Mouse (Mus musculus) heart, embryonic 12.5 days (tissue): ENCODE results near the gene Acaca. TPM values are rescaled to one million over a fixed set of nuclear protein-coding genes. Genes with fewer than 3 reads are reported as not detected.

Experiments
- ATAC-seq: fragments of 200-750 bp; cut with Nextera tagmentation; 2 replicates; pipeline ENCODE4 v1.8.0; 2017; ENCODE audit warnings: moderate TSS enrichment, moderate library complexity; ENCODE audit not compliant: insufficient number of reproducible peaks, low FRiP score
- H3K27ac ChIP-seq: fragments of 300-500 bp; sonication (generic); 2 replicates; pipeline ENCODE4 v1.5.1; 2016; ENCODE audit warnings: mild to moderate bottlenecking, moderate library complexity; ENCODE audit not compliant: poor library complexity, severe bottlenecking
- H3K27me3 ChIP-seq: fragments of 300-500 bp; sonication (generic); replicated peaks from 2 replicates; pipeline ENCODE4 v1.6.1; 2016; ENCODE audit warnings: mild to moderate bottlenecking, moderate library complexity
- H3K36me3 ChIP-seq: fragments of 300-500 bp; sonication (generic); 2 replicates; pipeline ENCODE4 v1.6.1; 2016; ENCODE audit warnings: mild to moderate bottlenecking, moderate library complexity
- H3K4me1 ChIP-seq: fragments of 300-500 bp; sonication (generic); replicated peaks from 2 replicates; pipeline ENCODE4 v1.6.1; 2016; ENCODE audit warnings: mild to moderate bottlenecking
- H3K4me2 ChIP-seq: fragments of 300-500 bp; sonication (generic); 2 replicates; pipeline ENCODE4 v1.6.1; 2016; ENCODE audit warnings: mild to moderate bottlenecking, moderate library complexity
- H3K4me3 ChIP-seq: fragments of 300-500 bp; sonication (generic); 2 replicates; pipeline ENCODE4 v1.5.1; 2016; ENCODE audit warnings: mild to moderate bottlenecking
- H3K9ac ChIP-seq: fragments of 300-500 bp; sonication (generic); 2 replicates; pipeline ENCODE4 v1.6.1; 2016; ENCODE audit warnings: mild to moderate bottlenecking, moderate library complexity
- H3K9me3 ChIP-seq: fragments of 300-500 bp; sonication (generic); replicated peaks from 2 replicates; pipeline ENCODE4 v1.6.1; 2016; ENCODE audit warnings: mild to moderate bottlenecking, moderate library complexity
- WGBS: fragments of 180-500 bp; shearing (Covaris S2); methylation state at CpG from one replicate; pipeline ENCODE4 v1.1.7; 2016; 5-methylcytosine and 5-hydroxymethylcytosine counted together
- polyA plus RNA-seq: library from polyadenylated mRNA; unstranded; fragments of >200 nt; fragmentation: Nextera tagmentation; extraction: Ambion mirVana; gene quantifications from 2 replicates; pipeline ENCODE4 v1.2.1, GENCODE M21; 2016

Gene Acaca
- polyA plus RNA-seq, 1 experiment from 2014 or later = 15.4 TPM

DNA sequence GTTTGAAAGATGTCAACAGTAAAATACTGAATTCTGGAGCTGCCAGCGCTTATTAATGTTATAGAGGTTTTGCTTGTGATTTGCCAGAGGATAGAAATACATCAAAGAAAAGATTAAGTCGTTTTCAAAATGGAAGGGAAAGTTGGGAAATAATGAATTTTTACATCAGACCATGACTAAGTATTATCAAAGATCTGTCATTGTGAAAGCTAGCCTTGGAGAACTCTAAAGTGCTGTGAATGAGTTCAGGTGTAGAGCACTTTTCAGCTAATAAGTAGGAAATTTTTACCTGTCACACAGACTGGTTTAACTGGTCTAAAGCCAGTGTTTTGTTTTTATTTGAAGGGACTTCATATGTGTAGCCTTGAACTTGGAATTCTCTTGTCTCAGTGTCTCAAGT lies 51.8 kb downstream of the Acaca start:
- Histone ChIP-seq H3K4me1 (peaks cover 14% of the 10 kb centered on the region), H3K4me3 (no peak overlapping the region), H3K27me3 (no peaks in the 10 kb centered on the region), H3K9me3 (no peaks in the 10 kb centered on the region), H3K36me3 (no peaks in the 10 kb centered on the region), H3K4me2 (no peak overlapping the region), H3K9ac (no peak overlapping the region), H3K27ac (no peak overlapping the region)
- ATAC-seq = no peak
- 72% methylated on average over 2 of the region's 2 CpGs for WGBS

DNA sequence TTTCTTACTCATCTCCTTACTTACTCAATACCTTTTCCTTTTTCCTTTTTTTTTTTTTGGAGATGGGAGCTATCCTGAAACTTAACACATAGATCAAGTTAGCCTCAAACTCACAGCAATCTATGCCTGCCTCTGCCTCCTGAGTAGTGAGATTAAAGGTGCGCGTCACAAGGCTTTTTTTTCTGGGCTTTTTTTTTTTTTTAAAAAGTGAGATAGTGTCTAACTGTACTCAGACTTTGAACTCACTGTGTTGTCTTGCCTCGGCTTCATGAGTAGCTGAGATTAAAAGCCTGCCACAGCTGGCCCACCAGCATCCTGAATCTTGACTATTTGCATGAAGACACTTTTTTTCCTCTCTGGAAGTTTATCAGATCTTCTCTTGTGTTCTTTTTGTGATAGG lies 59.1 kb downstream of the Acaca start:
- Histone ChIP-seq H3K27ac (no peak overlapping the region), H3K9me3 (no peaks in the 10 kb centered on the region), H3K27me3 (no peaks in the 10 kb centered on the region), H3K9ac (no peak overlapping the region), H3K36me3 (no peaks in the 10 kb centered on the region), H3K4me1 (0 out of 2 replicates have a peak, but pooled peaks cover 3% of the 10 kb centered on the region), H3K4me2 (no peak overlapping the region), H3K4me3 (no peak overlapping the region)
- WGBS = 61% methylated on average over 3 of the region's 3 CpGs
- no peak for ATAC-seq

DNA sequence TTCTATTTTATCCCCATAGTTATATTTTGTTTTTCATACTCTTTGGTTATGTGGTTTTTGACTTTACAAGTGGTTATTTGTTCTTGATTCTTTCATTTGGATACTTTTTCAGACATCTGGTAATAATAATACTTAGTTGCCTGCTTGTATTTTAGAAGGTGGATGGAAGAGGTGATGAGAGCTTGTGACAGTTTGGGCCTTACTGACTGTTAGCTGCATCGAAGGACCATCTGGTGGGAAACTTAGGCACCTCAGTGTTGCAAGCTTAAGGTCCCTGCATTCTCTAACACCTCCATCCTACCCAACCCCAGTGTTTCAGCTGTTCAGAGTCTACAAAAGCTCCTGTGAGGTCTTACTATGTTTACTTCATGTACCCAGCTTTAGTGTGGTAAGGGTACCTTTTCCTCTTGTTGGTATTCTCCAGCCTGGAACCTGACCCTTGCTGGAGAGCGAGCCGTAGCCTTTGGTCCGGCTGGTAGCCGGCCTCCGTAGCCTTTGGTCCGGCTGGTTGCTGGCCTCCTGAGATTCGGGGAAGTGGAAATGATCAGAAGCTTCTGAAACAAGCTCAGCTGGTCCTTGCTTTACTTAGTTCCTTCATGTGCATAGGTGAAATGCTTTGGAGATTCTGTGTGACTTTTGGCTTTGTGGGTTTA lies 61.2 kb downstream of the Acaca start:
- WGBS = 89% methylated on average over 8 of the region's 8 CpGs
- Histone ChIP-seq H3K4me3 (no peak overlapping the region), H3K9me3 (no peaks in the 10 kb centered on the region), H3K4me2 (no peak overlapping the region), H3K27ac (no peak overlapping the region), H3K27me3 (no peaks in the 10 kb centered on the region), H3K4me1 (0 out of 2 replicates have a peak, but pooled peaks cover 3% of the 10 kb centered on the region), H3K9ac (no peak overlapping the region), H3K36me3 (peaks cover 5% of the 10 kb centered on the region; the same call in 1 of the 2 replicates)
- no peak for ATAC-seq

DNA sequence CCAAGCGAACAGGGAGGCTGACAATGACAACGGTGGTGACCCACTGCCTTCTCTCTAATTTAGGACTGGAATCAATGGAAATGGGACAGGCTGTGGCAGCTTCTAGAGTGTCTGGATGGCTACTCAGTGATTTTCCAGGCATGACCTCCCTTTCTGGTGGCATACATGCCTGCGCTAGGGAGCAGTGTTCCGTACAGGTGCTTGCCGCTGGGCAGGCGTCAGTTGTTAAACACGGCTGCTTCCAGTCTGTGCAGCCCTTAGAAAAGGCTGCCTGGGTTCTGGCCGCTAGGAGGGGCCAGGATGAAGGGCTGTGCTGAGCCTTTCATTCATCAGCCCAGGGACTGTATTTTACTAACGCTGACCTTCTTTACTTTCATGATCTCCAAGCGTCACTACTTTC lies 63.8 kb downstream of the Acaca start:
- Histone ChIP-seq H3K36me3 (peaks cover 11% of the 10 kb centered on the region; the same call in 1 of the 2 replicates), H3K9ac (no peak overlapping the region), H3K9me3 (no peaks in the 10 kb centered on the region), H3K4me1 (0 out of 2 replicates have a peak, but pooled peaks cover 3% of the 10 kb centered on the region), H3K4me2 (no peak overlapping the region), H3K27ac (no peak overlapping the region), H3K4me3 (no peak overlapping the region), H3K27me3 (no peaks in the 10 kb centered on the region)
- no peak for ATAC-seq
- 76% methylated on average over 10 of the region's 10 CpGs for WGBS

DNA sequence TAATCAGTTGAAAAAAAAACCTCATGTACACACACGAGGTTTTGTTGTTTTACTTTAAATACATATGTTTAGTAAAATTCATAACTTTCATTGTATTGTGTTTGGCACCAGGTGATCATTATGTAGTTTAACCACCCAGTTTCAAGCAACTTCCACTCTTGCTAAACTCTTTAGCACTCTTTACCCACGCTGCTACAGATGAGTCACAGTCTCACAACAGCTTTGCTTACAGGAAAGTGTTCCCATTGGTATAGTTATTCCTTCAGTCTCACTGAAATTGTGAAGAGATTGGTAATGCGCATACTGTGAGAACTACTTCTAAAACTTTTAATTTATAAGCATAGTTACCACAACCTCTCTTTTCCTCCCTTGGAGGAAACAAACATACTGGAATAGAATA lies 65.3 kb downstream of the Acaca start:
- 89% methylated on average over 3 of the region's 3 CpGs for WGBS
- Histone ChIP-seq H3K4me1 (0 out of 2 replicates have a peak, but pooled peaks cover 3% of the 10 kb centered on the region), H3K27me3 (no peaks in the 10 kb centered on the region), H3K27ac (no peak overlapping the region), H3K9me3 (no peaks in the 10 kb centered on the region), H3K4me3 (no peak overlapping the region), H3K36me3 (peaks cover 11% of the 10 kb centered on the region; the same call in 1 of the 2 replicates), H3K4me2 (no peak overlapping the region), H3K9ac (no peak overlapping the region)
- no peak for ATAC-seq

DNA sequence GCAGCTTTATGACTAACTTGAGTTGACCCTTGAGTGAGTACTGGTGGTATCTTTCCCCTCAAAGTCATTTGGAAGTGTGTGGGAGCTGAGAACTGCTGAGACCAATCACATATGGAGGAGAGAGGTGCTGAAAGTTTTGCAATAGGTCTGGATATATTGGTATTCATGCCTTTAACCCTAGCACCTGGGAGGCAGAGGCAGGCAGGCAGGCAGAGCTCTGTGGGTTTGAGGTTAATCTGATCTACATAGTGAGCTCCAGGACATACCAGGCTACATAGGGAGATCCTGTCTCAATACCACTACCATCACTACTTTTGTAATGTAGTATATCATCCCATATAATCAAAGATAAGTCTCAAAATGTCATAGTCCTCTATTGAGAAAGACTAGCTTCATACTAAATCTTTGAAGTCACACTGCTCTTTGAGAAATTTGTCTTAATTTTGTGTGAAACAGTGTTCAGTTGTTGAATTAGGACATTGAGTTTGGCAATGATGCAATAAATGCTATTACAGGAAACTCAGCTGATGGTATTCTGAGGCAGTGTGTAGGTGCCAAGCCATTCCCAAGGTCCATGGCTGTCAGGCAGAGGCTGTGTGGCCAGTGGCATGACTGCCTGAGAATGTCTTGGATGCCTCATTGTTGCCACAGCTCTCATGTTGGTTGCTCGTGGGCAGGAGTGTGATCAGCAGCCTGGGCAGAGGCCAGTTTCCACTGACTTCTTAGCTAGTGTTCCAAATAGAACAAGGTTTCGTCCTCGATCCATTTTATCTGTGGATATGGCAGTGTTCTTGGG lies 68.3 kb downstream of the Acaca start:
- WGBS = 86% methylated on average over 3 of the region's 3 CpGs
- Histone ChIP-seq H3K9me3 (no peaks in the 10 kb centered on the region), H3K4me2 (no peak overlapping the region), H3K4me3 (no peak overlapping the region), H3K36me3 (peaks cover 11% of the 10 kb centered on the region; the same call in 1 of the 2 replicates), H3K27me3 (no peaks in the 10 kb centered on the region), H3K9ac (no peak overlapping the region), H3K4me1 (0 out of 2 replicates have a peak, but pooled peaks cover 3% of the 10 kb centered on the region), H3K27ac (no peak overlapping the region)
- no peak for ATAC-seq

DNA sequence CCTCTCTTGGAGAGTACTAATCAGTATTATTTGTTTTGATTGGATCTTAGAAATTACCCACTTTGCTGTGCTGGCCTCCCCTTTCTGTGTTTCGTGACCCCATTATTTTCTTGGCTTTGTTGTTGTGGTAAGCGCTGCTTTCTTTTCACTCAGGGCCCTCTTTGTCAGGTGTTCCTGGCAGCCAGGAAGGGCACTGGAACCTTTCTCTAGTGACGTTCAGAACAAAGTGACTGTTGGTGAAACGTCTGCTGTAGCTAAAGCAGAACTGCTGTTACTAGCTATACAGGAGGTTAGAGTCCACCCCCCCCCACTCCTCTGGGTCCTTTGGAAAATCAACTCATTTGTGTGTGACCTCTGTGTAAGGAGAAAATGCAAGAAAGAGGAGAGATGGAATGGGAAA lies 76.3 kb downstream of the Acaca start:
- Histone ChIP-seq H3K9me3 (no peaks in the 10 kb centered on the region), H3K36me3 (no peaks in the 10 kb centered on the region), H3K27ac (no peak overlapping the region), H3K9ac (no peak overlapping the region), H3K4me3 (no peak overlapping the region), H3K4me2 (no peak overlapping the region), H3K4me1 (no peaks in the 10 kb centered on the region), H3K27me3 (no peaks in the 10 kb centered on the region)
- no peak for ATAC-seq
- WGBS = 62% methylated on average over 4 of the region's 4 CpGs

DNA sequence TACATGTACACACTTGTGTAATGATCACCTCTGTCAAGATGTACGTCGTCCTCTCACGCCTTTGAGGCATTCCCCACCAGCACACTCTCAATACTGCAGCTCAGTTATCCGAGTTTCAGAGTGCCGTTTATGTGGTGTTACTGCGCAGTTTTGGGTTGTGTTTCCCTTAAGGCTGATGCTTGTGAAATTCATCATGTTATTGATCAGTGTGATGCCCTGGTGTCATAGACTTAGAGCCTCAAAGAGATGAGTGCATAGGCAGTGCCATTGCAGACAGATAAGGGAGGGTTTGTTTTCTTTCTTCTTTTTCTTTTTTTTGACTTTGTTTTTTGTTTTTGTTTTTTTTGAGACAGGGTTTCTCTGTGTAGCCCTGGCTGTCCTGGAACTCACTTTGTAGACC lies 81.4 kb downstream of the Acaca start:
- H3K4me1 ChIP-seq = no peaks in the 10 kb centered on the region
- H3K4me3 ChIP-seq = no peak overlapping the region
- H3K9ac ChIP-seq = no peak overlapping the region
- WGBS = 90% methylated on average over 6 of the region's 6 CpGs
- H3K4me2 ChIP-seq = no peak overlapping the region
- no peaks in the 10 kb centered on the region for H3K36me3 ChIP-seq
- H3K27me3 ChIP-seq = no peaks in the 10 kb centered on the region
- H3K9me3 ChIP-seq = no peaks in the 10 kb centered on the region
- H3K27ac ChIP-seq = no peak overlapping the region
- no peak for ATAC-seq

DNA sequence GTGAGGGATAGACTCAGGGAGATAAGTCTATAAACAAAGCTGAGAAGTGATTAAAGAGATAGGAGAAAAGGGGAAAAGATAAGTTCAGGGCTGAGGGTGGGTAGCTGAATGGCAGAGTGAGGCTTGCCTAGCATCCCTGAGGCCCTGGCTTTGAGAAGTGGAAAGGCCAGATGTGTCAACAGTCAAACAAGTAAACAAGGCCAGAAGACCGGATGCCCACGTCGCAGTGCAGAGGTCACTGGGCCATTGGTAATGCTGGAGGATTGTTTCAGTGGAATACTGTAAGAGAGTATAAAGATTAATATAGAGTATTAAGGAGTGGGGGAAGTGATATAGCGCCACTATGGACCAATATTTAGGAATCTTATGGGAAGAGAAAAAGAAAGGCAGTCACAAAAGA lies 89.5 kb downstream of the Acaca start:
- no peak for ATAC-seq

DNA sequence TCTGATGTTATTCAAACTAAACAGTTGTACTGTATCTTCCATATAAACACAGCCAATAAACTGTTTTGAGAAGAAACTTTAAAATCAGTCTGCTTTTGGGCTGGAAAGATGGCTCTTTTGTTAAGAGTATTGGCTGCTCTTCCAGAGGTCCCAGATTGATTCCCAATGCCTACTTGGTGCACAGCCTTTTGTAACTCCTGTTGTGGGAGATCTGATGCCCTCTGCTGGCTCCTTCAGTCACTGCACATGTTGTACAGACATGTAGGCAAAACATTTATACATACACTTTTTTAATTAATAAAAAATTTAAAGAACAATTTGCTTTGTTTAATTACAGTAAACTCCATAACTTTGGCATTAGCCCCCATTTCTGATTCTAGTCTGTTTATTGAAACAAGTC lies 114.1 kb downstream of the Acaca start:
- H3K27ac ChIP-seq = no peak overlapping the region
- no peaks in the 10 kb centered on the region for H3K27me3 ChIP-seq
- peaks cover 10% of the 10 kb centered on the region; the same call in 1 of the 2 replicates for H3K36me3 ChIP-seq
- H3K4me1 ChIP-seq = no peaks in the 10 kb centered on the region
- H3K4me2 ChIP-seq = no peak overlapping the region
- H3K9me3 ChIP-seq = no peaks in the 10 kb centered on the region
- no peak for ATAC-seq
- H3K9ac ChIP-seq = no peak overlapping the region
- H3K4me3 ChIP-seq = no peak overlapping the region

More for the DNA sequence above, 89.5 kb downstream of the Acaca start:
- Histone ChIP-seq H3K9ac (no peak overlapping the region), H3K27me3 (no peaks in the 10 kb centered on the region), H3K4me1 (no peaks in the 10 kb centered on the region), H3K36me3 (0 out of 2 replicates have a peak, but pooled peaks cover 2% of the 10 kb centered on the region), H3K27ac (no peak overlapping the region), H3K4me3 (no peak overlapping the region), H3K4me2 (no peak overlapping the region), H3K9me3 (no peaks in the 10 kb centered on the region)
- WGBS = 78% methylated on average over 4 of the region's 4 CpGs

DNA sequence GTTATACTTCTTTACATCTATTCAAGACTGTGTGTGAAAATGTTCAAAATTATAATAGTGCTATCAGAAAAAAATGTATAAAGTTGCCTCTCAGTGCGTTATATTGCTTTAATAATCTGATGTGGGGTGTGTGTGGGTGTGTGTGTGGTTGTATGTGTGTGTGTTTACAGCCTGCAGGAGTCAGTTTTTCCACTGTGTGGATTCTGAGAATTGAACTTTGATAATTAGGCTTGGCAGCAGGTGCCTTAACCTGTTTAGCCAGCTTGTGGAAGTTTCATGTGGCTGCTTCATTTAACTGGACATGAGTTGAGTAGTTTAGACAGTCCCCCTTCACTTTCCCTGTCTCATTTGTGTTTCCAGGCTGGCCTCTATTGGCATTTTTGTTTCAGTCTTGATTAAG lies 117.9 kb downstream of the Acaca start:
- no peak overlapping the region for H3K4me3 ChIP-seq
- ATAC-seq = no peak
- WGBS = 80% methylated on average over 1 of the region's 1 CpGs
- no peaks in the 10 kb centered on the region for H3K27me3 ChIP-seq
- H3K9me3 ChIP-seq = no peaks in the 10 kb centered on the region
- H3K4me2 ChIP-seq = no peak overlapping the region
- no peak overlapping the region for H3K27ac ChIP-seq
- no peak overlapping the region for H3K9ac ChIP-seq
- H3K36me3 ChIP-seq = peaks cover 28% of the 10 kb centered on the region
- no peaks in the 10 kb centered on the region for H3K4me1 ChIP-seq
